Mouse (Mus musculus) central nervous system, embryonic 11.5 days (tissue): ENCODE measurements around the gene Tmtc3. TPM values are rescaled to one million over a fixed set of nuclear protein-coding genes. Genes with fewer than 3 reads are reported as not detected.

ENCODE experiments used
- polyA plus RNA-seq: library from polyadenylated mRNA; depleted of rRNA; stranded (reverse); fragments of >200 nt; gene quantifications from 2 replicates; pipeline ENCODE4 v1.2.3, GENCODE M21; 2012; rRNA removed

The Tmtc3 gene
- polyA plus RNA-seq: 9.5 and 16.4 TPM in 2 replicates

GRCm38 (mm10) chr10:100487097-100487978 lies at the start of gene Tmtc3, which contains the start of gene Cep290:
Gene Tmtc3 (minus strand): TSS chr10:100487350.
Gene Cep290 (plus strand): TSS chr10:100487558.

Other genes with a start within 250 kb of the Tmtc3 start
- gene Gm4301, start 151.7 kb downstream of the Tmtc3 start, polyA plus RNA-seq: not detected in 2 replicates
- gene Gm4302, start 146.5 kb downstream of the Tmtc3 start, polyA plus RNA-seq: not detected in 2 replicates
- gene Gm4303, start 141.4 kb downstream of the Tmtc3 start, polyA plus RNA-seq: not detected in 2 replicates
- gene Gm4305, start 136.3 kb downstream of the Tmtc3 start, polyA plus RNA-seq: not detected in 2 replicates
- not detected in 2 replicates for gene Gm4307, start 126.0 kb downstream of the Tmtc3 start, polyA plus RNA-seq
- not detected in 2 replicates for gene Gm4312, start 104.8 kb downstream of the Tmtc3 start, polyA plus RNA-seq
- 7.7 and 11.5 TPM in 2 replicates for gene Cep290, start 208 bp upstream of the Tmtc3 start, polyA plus RNA-seq
- gene 4930430F08Rik, start 103.1 kb upstream of the Tmtc3 start, polyA plus RNA-seq: 18.0 and 28.9 TPM in 2 replicates
- gene 1700017N19Rik, start 103.1 kb upstream of the Tmtc3 start, polyA plus RNA-seq: not detected in 2 replicates